Mouse (Mus musculus) erythroblast, embryonic 14.5 days (primary cell): ENCODE measurements around the gene Prr29.

Experiments
- GATA1 ChIP-seq: IDR thresholded peaks from 2 replicates; pipeline ENCODE4 v1.6.1; 2012; ENCODE audit warnings: low read length, inconsistent platforms, mixed read lengths
- TAL1 ChIP-seq: IDR thresholded peaks from 3 replicates; pipeline ENCODE4 v1.6.1; 2012; ENCODE audit warnings: low read length, inconsistent platforms, mixed read lengths

DNA sequence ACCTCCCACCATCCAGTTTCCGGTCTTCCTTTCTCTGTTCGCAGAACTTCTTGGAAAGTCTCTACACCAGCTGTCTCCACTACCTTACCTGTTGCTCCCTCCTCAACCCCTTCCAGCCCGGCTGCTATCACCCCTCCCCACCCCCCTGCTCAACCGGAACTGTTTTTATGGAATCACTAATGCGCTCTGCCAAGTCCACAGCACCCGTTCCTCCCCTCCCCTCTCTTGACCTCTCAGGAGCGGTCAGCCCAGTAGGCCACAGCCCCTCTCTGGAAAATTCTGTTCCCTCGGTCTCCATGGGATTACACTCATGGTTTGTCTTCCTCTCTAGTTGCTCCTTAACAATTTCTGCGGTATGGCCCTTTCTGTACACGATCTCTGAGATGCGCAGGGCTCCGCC, 12.1 kb upstream of the Prr29 start, which contains the start of gene Scn4a:
- TF ChIP-seq GATA1 (no peak), TAL1 (no peak)
